Mouse (Mus musculus): ENCODE measurements at regions not wholly inside any gene's neighbourhood (a gene's known extent, or its start where the extent isn't known, plus 50 kb on each side); places are given as distances from the start of the nearest gene placed in this dataset.

- DNase-seq (ENCODE audit: low read depth, low spot score) = peak; percentile 40
Observed at GRCm38 (mm10) chr16:97304156-97304735, 52.3 kb upstream of the Bace2 start.

All from R1 (cell line).